Mouse (Mus musculus) kidney, embryonic 15.5 days (tissue): ENCODE measurements around the gene Ifna13. TPM values are rescaled to one million over a fixed set of nuclear protein-coding genes. Genes with fewer than 3 reads are reported as not detected.

Experiments used
- ATAC-seq: fragments of 200-750 bp; cut with Nextera tagmentation; replicated peaks from 2 replicates; pipeline ENCODE4 v1.8.0; 2017; ENCODE audit warnings: moderate TSS enrichment; ENCODE audit not compliant: low FRiP score
- H3K27ac ChIP-seq: fragments of 300-500 bp; sonication (generic); 2 replicates; pipeline ENCODE4 v1.5.1; 2015; ENCODE audit warnings: mild to moderate bottlenecking, inconsistent platforms
- H3K27me3 ChIP-seq: fragments of 300-500 bp; sonication (generic); 2 replicates; pipeline ENCODE4 v1.6.1; 2015; ENCODE audit warnings: inconsistent platforms
- H3K36me3 ChIP-seq: fragments of 300-500 bp; sonication (generic); 2 replicates; pipeline ENCODE4 v1.6.1; 2015; ENCODE audit warnings: inconsistent platforms
- H3K4me1 ChIP-seq: fragments of 300-500 bp; sonication (generic); 2 replicates; pipeline ENCODE4 v1.6.1; 2015; ENCODE audit warnings: inconsistent platforms
- H3K4me2 ChIP-seq: fragments of 300-500 bp; sonication (generic); 2 replicates; pipeline ENCODE4 v1.6.1; 2015; ENCODE audit warnings: moderate library complexity, mild to moderate bottlenecking, inconsistent platforms
- H3K4me3 ChIP-seq: fragments of 300-500 bp; sonication (generic); replicated peaks from 2 replicates; pipeline ENCODE4 v1.5.1; 2015; ENCODE audit warnings: mild to moderate bottlenecking, inconsistent platforms
- H3K9ac ChIP-seq: fragments of 300-500 bp; sonication (generic); 2 replicates; pipeline ENCODE4 v1.6.1; 2015; ENCODE audit warnings: mild to moderate bottlenecking, inconsistent platforms
- H3K9me3 ChIP-seq: fragments of 300-500 bp; sonication (generic); replicated peaks from 2 replicates; pipeline ENCODE4 v1.6.1; 2016; ENCODE audit warnings: inconsistent platforms
- WGBS: fragments of 180-500 bp; shearing (Covaris S2); methylation state at CpG from one replicate; pipeline ENCODE4 v1.1.7; 2015; ENCODE audit warnings: mixed read lengths; 5-methylcytosine and 5-hydroxymethylcytosine counted together
- polyA plus RNA-seq: library from polyadenylated mRNA; unstranded; fragments of >200 nt; fragmentation: Nextera tagmentation; extraction: Ambion mirVana; gene quantifications from 2 replicates; pipeline ENCODE4 v1.2.1, GENCODE M21; 2015

Gene Ifna13
- not detected in 2 replicates for polyA plus RNA-seq

DNA sequence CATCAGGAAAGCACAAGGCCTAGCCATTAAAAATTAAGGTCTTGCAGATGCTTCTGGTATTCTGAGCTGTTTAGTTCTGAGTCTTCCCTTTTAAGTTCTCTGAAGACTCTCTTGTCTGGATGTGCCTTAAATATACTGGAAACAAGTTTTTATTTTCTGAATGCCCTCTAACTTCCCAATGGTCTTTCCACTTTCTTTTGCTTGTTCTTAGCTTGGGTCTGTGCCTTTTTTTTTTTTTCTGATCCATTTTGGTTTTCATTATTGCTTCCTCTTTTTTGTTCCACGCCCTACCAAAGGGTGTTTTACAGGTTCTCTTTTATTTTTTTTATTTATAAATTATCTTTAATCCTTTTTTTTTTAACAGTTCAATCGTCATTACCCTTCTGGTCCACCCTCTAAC lies at the start of gene Ifna13:
TSS of gene Ifna13 (minus strand) at position 101 of the 400 bp plus-strand sequence.
- H3K27ac ChIP-seq, result no peak within 1 kb of the TSS
- H3K9me3 ChIP-seq, result no peaks in the 10 kb centered on the region
- no peaks in the 10 kb centered on the region for H3K4me1 ChIP-seq
- H3K36me3 ChIP-seq, result no peaks in the 10 kb centered on the region
- WGBS, result 60% methylated on average over 2 of the region's 2 CpGs
- no peak within 1 kb of the TSS for H3K9ac ChIP-seq
- H3K27me3 ChIP-seq, result no peaks in the 10 kb centered on the region
- no peak for ATAC-seq
- no peak within 1 kb of the TSS for H3K4me2 ChIP-seq
- no peak within 1 kb of the TSS for H3K4me3 ChIP-seq

DNA sequence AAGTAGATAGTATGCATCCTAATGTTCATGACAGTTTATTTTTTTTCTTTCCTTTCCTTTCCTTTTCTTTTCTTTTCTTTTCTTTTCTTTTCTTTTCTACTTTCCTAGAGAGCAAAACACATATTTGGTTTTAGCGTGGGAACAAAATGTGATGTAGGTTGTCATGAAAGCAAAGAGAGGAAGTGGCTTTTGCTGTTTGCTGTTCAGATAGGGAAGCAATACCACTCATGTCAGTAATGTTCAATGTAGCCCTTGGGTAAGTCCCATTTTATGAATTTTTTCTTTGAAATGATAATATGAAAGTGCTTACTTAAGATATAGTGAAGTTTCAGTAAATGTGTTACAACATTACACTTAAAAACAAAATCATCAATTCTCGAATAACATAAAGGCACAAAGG lies 49.1 kb upstream of the Ifna13 start:
- H3K27me3 ChIP-seq, result no peaks in the 10 kb centered on the region
- H3K36me3 ChIP-seq, result no peaks in the 10 kb centered on the region
- no peak overlapping the region for H3K4me2 ChIP-seq
- ATAC-seq, result no peak
- no peak overlapping the region for H3K9ac ChIP-seq
- no peaks in the 10 kb centered on the region for H3K9me3 ChIP-seq
- H3K4me1 ChIP-seq, result no peaks in the 10 kb centered on the region
- no peak overlapping the region for H3K4me3 ChIP-seq
- 80% methylated on average over 2 of the region's 2 CpGs for WGBS
- H3K27ac ChIP-seq, result no peak overlapping the region

DNA sequence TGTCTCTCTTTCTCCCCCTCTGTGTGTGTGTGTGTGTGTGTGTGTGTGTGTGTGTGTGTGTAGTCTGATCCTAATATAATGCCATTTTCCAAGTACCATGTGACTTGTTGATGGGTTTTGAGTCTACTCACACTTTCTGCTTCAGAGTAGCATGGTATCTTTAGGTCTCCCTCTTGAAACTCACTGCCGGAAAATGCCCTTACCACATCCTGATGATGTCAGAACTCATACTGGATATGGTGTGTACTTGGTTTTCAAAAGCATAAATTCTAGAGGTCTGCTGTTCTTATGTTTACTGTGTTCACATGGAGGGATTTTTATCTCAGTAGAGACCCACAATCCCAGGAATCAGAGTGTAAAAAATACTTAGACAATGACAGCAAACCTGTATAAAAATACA lies 48.3 kb upstream of the Ifna13 start:
- Histone ChIP-seq H3K4me2 (no peak overlapping the region), H3K9ac (no peak overlapping the region), H3K4me1 (no peaks in the 10 kb centered on the region), H3K36me3 (no peaks in the 10 kb centered on the region), H3K4me3 (no peak overlapping the region), H3K27me3 (no peaks in the 10 kb centered on the region), H3K27ac (no peak overlapping the region), H3K9me3 (no peaks in the 10 kb centered on the region)
- WGBS, result 87% methylated on average over 1 of the region's 1 CpGs
- ATAC-seq, result no peak

DNA sequence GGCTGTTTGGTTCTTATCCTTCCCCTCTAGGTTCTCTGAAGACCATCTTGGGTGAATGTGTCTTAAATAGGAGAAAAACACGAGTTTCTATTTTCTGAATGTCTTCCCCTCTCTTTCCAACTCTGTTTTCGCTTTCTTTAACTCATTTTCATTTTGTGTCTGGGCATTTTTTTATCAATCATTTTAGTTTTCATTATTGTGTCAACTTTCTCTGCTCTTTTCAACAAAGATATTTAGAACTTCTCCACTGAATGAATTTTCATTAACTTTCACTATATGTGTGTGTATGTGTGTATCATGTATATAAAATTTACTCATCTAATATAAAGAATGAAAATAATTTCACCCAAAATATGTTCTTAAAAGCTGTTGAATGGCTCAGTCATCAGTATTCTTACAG lies 47.0 kb upstream of the Ifna13 start, which contains the start of gene Ifnab:
TSS of gene Ifnab (minus strand) at position 101 of the 400 bp plus-strand sequence.
- Histone ChIP-seq H3K9me3 (no peaks in the 10 kb centered on the region), H3K27ac (no peak within 1 kb of the TSS), H3K4me1 (no peaks in the 10 kb centered on the region)

DNA sequence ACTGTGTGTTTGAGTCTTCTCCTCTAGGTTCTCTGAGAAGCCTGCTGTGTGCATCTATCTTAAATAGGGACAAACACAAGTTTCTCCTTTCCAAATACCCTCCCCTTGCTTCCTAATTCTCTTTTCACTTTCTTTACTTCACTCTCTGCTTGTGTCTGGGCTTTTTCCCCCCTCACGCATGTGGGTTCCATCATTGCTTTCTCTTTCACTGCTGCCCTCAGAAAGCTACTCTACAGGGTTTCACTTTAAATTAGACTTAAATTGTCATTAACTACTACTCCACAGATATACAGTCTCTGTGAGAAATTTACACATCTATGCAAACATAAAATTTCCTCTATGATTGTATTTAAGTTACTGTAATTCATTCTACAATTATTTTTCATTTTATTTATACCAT lies 39.6 kb upstream of the Ifna13 start, which contains the start of gene Ifna2:
TSS of gene Ifna2 (minus strand) at position 101 of the 400 bp plus-strand sequence.
- no peaks in the 10 kb centered on the region for H3K4me1 ChIP-seq
- no peak for ATAC-seq
- no peaks in the 10 kb centered on the region for H3K36me3 ChIP-seq
- WGBS, result 92% methylated on average over 1 of the region's 1 CpGs
- H3K27me3 ChIP-seq, result no peaks in the 10 kb centered on the region
- H3K4me2 ChIP-seq, result no peak within 1 kb of the TSS
- no peak within 1 kb of the TSS for H3K9ac ChIP-seq
- H3K27ac ChIP-seq, result no peak within 1 kb of the TSS
- H3K4me3 ChIP-seq, result no peak within 1 kb of the TSS
- no peaks in the 10 kb centered on the region for H3K9me3 ChIP-seq

More for the DNA sequence above, 47.0 kb upstream of the Ifna13 start, which contains the start of gene Ifnab:
- H3K9ac ChIP-seq, result no peak within 1 kb of the TSS
- no peaks in the 10 kb centered on the region for H3K36me3 ChIP-seq
- H3K4me3 ChIP-seq, result no peak within 1 kb of the TSS
- H3K27me3 ChIP-seq, result no peaks in the 10 kb centered on the region
- no peak within 1 kb of the TSS for H3K4me2 ChIP-seq
- no peak for ATAC-seq
- WGBS, result 69% methylated on average over 2 of the region's 2 CpGs

DNA sequence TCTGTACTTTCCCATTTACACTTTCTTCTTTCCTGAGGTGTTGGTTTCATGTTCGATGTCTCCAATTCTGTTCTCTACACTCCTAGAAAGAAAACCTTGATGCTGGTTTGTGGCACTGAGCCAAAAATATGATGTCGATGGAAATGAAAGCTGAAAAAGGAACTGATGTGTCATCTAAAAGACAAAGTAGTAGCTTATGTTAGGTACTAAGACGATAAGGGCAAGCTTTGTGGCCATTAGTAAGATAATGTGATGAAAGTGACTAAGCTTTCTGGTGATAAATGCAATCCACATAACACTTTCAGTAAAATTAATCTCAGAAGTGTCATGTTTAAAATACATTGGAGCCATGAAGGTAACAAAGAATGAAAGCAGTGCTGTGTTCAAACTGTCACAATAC lies 37.1 kb upstream of the Ifna13 start:
- Histone ChIP-seq H3K9ac (no peak overlapping the region), H3K4me1 (no peaks in the 10 kb centered on the region), H3K4me2 (no peak overlapping the region), H3K9me3 (no peaks in the 10 kb centered on the region), H3K27ac (no peak overlapping the region), H3K27me3 (no peaks in the 10 kb centered on the region), H3K4me3 (no peak overlapping the region), H3K36me3 (no peaks in the 10 kb centered on the region)
- WGBS, result 74% methylated on average over 3 of the region's 3 CpGs
- no peak for ATAC-seq

DNA sequence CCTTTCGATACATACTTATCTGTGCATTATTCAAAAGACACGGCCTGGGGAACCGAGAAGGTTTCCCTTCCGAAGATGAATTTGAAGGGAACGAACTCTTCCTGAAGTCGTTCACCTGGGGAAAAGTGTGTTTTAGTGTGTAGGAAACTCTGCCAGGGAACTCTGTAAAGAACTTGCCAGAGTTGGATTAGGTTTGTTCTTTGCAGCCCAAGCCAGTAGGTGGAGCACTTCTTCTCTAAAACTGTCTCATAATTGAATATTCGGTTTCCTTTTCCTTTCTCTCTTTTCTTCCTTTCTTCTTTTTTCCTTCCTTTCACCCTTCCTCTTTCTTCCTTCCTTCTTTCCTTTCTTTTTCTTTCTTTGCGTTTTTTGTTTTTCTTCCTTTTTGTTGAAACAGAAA lies 36.1 kb upstream of the Ifna13 start:
- Histone ChIP-seq H3K27me3 (no peaks in the 10 kb centered on the region), H3K4me1 (no peaks in the 10 kb centered on the region), H3K4me3 (no peak overlapping the region), H3K9ac (no peak overlapping the region), H3K27ac (no peak overlapping the region), H3K9me3 (no peaks in the 10 kb centered on the region), H3K36me3 (no peaks in the 10 kb centered on the region), H3K4me2 (no peak overlapping the region)
- WGBS, result 47% methylated on average over 8 of the region's 8 CpGs
- no peak for ATAC-seq

DNA sequence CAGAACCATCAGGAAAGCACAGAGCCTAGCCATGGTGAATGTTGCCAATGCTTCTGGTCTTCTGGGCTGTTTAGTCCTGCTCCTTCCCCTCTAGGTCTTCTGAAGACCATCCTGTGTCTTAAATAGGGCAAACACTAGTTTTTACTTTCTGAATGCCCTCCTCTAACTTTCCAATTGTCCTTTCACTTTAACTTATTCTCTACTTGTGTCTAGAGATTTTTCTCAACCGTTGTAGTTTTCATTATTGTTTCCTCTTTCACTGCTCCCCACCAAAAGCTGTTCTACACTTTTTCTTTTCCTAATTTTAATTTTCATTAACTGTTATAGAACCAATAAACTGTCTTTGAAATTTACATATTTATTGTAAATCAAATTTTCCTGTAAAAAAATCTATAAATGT lies 32.6 kb upstream of the Ifna13 start, which contains the start of gene Ifna16:
TSS of gene Ifna16 (minus strand) at position 101 of the 400 bp plus-strand sequence.
- 90% methylated on average over 1 of the region's 1 CpGs for WGBS
- Histone ChIP-seq H3K4me3 (no peak within 1 kb of the TSS), H3K9ac (no peak within 1 kb of the TSS), H3K27me3 (no peaks in the 10 kb centered on the region), H3K4me1 (no peaks in the 10 kb centered on the region), H3K4me2 (no peak within 1 kb of the TSS), H3K9me3 (no peaks in the 10 kb centered on the region), H3K36me3 (no peaks in the 10 kb centered on the region), H3K27ac (no peak within 1 kb of the TSS)
- no peak for ATAC-seq

DNA sequence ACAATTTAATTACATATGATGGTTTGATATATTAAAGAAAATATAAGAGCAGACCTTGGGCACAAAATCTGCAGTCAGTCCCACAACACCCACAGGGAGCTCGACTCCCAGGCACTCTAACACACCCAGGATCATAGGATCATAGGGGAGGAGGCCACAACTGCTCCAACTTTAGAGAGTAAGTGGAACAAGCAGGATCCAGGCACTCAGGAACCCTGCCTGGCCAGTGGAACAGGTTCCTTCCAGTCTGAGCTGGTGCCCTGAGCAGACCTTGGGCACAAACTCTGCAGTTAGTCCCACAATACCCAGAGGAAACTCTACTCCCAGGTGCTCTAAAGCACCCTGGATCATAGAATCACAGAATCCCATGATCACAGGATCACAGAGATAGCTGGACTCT lies 11.2 kb upstream of the Ifna13 start:
- no peaks in the 10 kb centered on the region for H3K36me3 ChIP-seq
- H3K27me3 ChIP-seq, result no peaks in the 10 kb centered on the region
- 39% methylated on average over 1 of the region's 1 CpGs for WGBS
- H3K4me2 ChIP-seq, result no peak overlapping the region
- no peak for ATAC-seq
- no peak overlapping the region for H3K4me3 ChIP-seq
- H3K4me1 ChIP-seq, result no peaks in the 10 kb centered on the region
- no peaks in the 10 kb centered on the region for H3K9me3 ChIP-seq
- no peak overlapping the region for H3K9ac ChIP-seq
- no peak overlapping the region for H3K27ac ChIP-seq

DNA sequence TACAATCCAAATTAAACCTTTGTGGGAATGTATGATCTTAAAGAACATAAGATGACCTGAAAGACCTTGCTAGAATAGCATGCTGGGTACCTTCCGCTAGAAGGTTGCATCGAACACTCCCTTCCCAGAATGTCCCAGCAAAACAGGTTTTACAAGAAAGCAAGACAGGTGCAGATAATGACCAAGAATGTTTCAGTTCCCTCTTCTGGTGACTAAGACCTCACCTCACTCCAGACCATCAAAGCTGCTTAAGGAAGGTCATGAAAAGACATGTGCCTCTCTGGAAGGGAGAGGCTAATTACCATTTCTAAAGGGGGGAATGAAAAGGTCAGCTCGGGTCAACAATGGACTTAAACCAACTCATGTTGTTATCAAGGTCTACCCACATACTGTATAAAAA lies 9.4 kb upstream of the Ifna13 start:
- ATAC-seq, result no peak
- Histone ChIP-seq H3K36me3 (no peaks in the 10 kb centered on the region), H3K4me2 (no peak overlapping the region), H3K4me1 (no peaks in the 10 kb centered on the region), H3K9ac (no peak overlapping the region), H3K4me3 (no peak overlapping the region), H3K27me3 (no peaks in the 10 kb centered on the region), H3K27ac (no peak overlapping the region), H3K9me3 (no peaks in the 10 kb centered on the region)
- 76% methylated on average over 3 of the region's 3 CpGs for whole genome bisulfite sequencing

DNA sequence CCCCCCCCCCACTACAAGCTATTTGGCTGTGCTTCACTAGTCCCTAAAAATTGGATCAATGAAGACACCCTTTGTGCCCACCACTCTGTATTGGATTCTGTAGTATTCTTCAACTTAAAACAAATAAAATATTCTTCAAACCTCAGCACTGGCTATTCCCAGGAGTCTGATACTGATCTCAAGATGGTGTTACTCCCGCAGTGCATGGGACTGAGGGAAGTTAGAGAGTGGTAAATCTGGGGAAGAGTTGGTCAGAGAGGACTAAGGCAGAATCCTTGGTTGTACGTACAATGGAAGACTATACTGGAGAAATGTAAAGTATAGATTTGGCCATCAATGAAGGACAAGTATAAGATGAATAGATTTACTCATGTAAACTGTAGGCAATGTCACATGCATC lies 1.7 kb downstream of the Ifna13 start:
- ATAC-seq, result peak; percentile 19; the same call in 1 of the 2 replicates
- H3K27me3 ChIP-seq, result no peaks in the 10 kb centered on the region
- no peak overlapping the region for H3K4me3 ChIP-seq
- H3K4me1 ChIP-seq, result no peaks in the 10 kb centered on the region
- H3K27ac ChIP-seq, result no peak overlapping the region
- H3K9ac ChIP-seq, result no peak overlapping the region
- no peak overlapping the region for H3K4me2 ChIP-seq
- 21% methylated on average over 2 of the region's 2 CpGs for WGBS
- H3K36me3 ChIP-seq, result no peaks in the 10 kb centered on the region
- no peaks in the 10 kb centered on the region for H3K9me3 ChIP-seq

DNA sequence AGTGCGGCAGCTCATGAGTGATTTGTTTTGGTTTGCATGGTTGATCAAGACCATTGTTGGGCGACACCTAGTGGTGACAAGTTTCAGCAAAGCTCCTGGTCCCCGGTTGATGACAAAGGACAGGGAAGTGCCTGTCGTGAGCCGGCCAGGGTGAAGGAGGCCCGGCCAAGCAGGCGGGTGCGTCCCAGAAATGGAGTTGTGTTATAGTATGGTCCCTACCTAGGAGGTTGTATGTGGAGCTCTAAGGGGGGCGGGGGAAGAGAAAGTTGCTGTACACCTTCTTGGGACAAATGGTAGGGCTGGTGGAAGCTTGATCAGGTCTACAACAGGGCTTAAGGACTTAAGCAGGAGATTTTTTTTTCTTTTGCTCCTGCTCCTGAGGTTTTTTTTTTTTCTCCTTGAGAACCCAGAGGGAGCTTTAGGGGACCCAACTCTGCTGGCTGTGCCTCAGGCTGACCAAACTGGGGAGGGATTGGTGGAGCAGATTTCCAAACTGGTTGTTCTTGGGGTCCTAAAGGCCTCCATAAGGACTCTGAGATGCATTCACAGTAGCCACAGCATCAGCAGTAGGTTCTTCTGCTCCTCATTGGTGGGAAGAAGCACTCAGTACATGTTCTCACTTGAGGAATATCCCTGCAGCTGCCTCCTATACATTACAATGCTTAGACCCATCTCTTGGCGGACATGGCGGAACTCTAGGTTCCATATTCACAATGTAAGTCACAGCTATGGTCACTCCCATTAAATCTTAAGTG lies 3.0 kb downstream of the Ifna13 start:
- no peaks in the 10 kb centered on the region for H3K27me3 ChIP-seq
- H3K9me3 ChIP-seq, result no peaks in the 10 kb centered on the region
- ATAC-seq, result peak; percentile 95
- peak overlapping the region; percentile 47 for H3K4me3 ChIP-seq
- no peaks in the 10 kb centered on the region for H3K36me3 ChIP-seq
- peak overlapping the region; percentile 24 for H3K27ac ChIP-seq
- 0 out of 2 replicates have a peak overlapping the region, but pooled peaks have one; percentile 35 for H3K9ac ChIP-seq
- peak overlapping the region; percentile 58 for H3K4me2 ChIP-seq
- WGBS, result 9% methylated on average over 11 of the region's 11 CpGs
- no peaks in the 10 kb centered on the region for H3K4me1 ChIP-seq
